Mouse (Mus musculus) embryonic facial prominence, embryonic 10.5 days (tissue): ENCODE measurements around the gene Chd5. TPM values are rescaled to one million over a fixed set of nuclear protein-coding genes. Genes with fewer than 3 reads are reported as not detected.

Experiments
- DNase-seq: peaks from one replicate; pipeline ENCODE4 v3.0.0-alpha.2; 2017; ENCODE audit warnings: low spot score
- H3K27ac ChIP-seq: fragments of 300-500 bp; sonication (generic); replicated peaks from 2 replicates; pipeline ENCODE4 v1.5.1; 2016; ENCODE audit warnings: mild to moderate bottlenecking
- H3K27me3 ChIP-seq: fragments of 300-500 bp; sonication (generic); replicated peaks from 2 replicates; pipeline ENCODE4 v1.6.1; 2016; ENCODE audit warnings: low read depth, mild to moderate bottlenecking; ENCODE audit not compliant: poor library complexity, severe bottlenecking
- H3K36me3 ChIP-seq: fragments of 300-500 bp; sonication (generic); replicated peaks from 2 replicates; pipeline ENCODE4 v1.6.1; 2016; ENCODE audit warnings: mild to moderate bottlenecking, moderate library complexity
- H3K4me1 ChIP-seq: fragments of 300-500 bp; sonication (generic); 2 replicates; pipeline ENCODE4 v1.6.1; 2016
- H3K4me3 ChIP-seq: fragments of 300-500 bp; sonication (generic); 2 replicates; pipeline ENCODE4 v1.5.1; 2016; ENCODE audit warnings: mild to moderate bottlenecking, moderate library complexity
- H3K9me3 ChIP-seq: fragments of 300-500 bp; sonication (generic); 2 replicates; pipeline ENCODE4 v1.6.1; 2016; ENCODE audit warnings: mild to moderate bottlenecking
- WGBS: fragments of 180-500 bp; shearing (Covaris S2); methylation state at CpG from one replicate; pipeline ENCODE4 v1.1.7; 2016; 5-methylcytosine and 5-hydroxymethylcytosine counted together
- polyA plus RNA-seq: library from polyadenylated mRNA; unstranded; fragments of >200 nt; fragmentation: Nextera tagmentation; extraction: Ambion mirVana; gene quantifications from 2 replicates; pipeline ENCODE4 v1.2.1, GENCODE M21; 2016

Chd5 gene
- polyA plus RNA-seq, 1 experiment from 2014 or later: 0.05 TPM

DNA sequence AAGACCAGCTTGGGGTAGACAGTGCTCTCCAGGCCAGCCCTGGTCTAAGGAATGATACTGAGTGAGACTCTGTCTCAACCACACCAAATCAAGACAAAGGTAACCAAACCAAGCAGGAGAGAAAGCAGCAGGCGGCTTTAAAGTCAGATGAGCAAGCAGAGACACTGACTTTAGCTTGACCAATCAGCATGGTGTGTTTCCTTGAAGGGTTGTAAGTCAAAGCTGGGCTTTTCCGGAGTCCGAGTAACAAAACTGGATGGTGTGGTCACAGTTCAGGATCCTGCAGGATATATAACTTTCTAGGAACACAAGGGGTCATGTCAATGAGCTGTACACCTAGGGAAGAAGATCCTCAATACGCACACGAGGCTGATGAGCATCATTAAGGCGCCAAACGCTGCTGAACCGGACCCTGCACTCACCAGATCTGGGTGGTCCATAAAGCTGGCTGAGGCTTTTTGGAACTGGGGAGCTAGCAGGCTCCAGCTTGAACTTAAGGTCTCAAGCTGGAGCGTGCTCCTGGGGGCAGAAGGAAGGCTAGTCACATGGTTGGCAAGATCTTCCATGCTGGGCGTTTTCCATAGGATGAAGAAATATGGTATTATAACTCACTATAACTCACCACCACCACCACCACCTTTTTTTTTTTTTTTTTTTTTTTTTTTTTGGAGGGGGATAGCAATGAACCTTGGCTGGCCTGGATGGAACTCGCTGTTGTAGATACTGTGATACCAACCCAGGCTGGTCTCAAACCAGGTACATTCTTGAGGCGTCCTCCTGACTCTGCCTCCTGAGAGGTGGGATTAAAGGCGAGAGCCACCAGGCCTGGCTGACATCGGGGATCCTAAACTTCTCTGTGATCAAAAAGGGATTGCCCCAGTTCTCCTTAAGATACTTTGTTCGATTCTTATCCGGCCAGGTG lies 13.5 kb upstream of the Chd5 start:
- Histone ChIP-seq H3K27ac (peak overlapping the region; percentile 97), H3K9me3 (no peaks in the 10 kb centered on the region), H3K36me3 (peaks cover 29% of the 10 kb centered on the region), H3K27me3 (0 out of 2 replicates have a peak, but pooled peaks cover 7% of the 10 kb centered on the region), H3K4me1 (peaks cover 24% of the 10 kb centered on the region), H3K4me3 (peak overlapping the region; percentile 94)
- WGBS: 59% methylated on average over 16 of the region's 16 CpGs
- no peak for DNase-seq

DNA sequence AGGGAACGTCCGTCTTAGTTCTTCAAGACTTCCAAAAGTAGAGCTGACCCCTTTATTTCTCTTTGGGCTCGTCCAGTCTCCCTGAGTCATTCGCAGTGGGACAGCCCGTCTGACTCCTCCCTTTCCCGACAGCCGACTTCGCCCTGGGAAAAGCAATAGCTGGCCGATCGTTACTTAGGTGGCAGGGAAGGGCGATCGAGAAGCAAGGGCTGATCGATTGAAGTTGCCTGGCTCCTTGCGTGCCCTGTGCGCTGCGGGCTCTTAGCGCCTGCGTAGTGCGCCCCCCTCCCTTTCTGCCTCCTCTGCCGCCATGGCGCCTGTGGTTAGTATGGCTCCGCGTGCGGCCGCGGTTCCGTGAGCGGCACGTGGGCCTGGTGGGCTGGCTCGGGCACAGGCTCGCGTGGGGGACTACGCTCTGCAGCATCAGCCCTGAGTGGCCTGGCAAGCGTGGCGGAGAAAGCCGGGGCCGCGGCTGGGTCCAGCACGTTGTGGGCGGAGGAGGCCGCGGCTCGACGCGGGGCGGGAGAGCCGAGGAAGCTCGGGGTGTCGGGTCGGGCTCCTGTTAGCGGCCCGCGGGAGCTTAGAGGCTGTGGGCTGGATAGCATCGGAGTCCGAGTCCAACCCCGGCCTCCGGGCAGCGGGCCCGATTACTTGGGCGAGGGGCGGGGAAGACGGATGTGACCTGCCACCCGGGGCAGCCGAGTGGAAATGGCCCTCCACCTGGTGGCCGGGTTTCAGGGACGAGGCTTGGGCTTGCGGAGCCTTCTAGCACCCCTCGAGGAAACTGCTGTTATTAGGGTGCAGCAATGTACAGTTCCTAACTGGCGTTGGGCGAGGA lies 12.7 kb upstream of the Chd5 start, which contains the start of gene Rpl22:
Rpl22 (plus strand) TSS at position 169 of the 838 bp plus-strand sequence.
- H3K4me3 ChIP-seq: peak within 1 kb of the TSS; percentile 94
- peak within 1 kb of the TSS; percentile 97 for H3K27ac ChIP-seq
- H3K27me3 ChIP-seq: 0 out of 2 replicates have a peak, but pooled peaks cover 7% of the 10 kb centered on the region
- no peaks in the 10 kb centered on the region for H3K9me3 ChIP-seq
- WGBS: under 1% methylated on average over 70 of the region's 70 CpGs
- H3K4me1 ChIP-seq: peaks cover 24% of the 10 kb centered on the region
- peaks cover 38% of the 10 kb centered on the region for H3K36me3 ChIP-seq
- peak; percentile 95 for DNase-seq

DNA sequence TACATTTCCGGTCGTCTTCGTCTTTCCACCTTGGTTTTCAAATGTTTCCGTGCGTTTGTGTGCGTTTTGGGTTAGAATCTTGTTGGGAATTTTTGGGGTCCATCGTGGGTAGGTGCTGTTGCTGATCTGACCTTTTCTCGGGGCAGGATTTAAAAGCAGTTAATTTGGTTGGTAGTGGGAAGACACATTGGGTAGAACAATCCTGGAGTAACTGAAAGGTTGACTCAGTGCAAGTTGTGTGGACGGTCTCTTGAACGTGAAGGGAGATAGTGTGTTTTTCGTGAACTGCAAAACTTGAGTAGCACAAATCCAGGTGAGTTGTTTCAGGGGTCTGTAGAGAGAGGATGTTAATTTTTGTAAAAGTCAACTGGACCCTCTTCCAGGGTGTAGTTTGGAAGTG lies 11.9 kb upstream of the Chd5 start:
- H3K27ac ChIP-seq: peak overlapping the region; percentile 97
- no peak for DNase-seq
- peak overlapping the region; percentile 94 for H3K4me3 ChIP-seq
- H3K4me1 ChIP-seq: peaks cover 20% of the 10 kb centered on the region
- peaks cover 45% of the 10 kb centered on the region for H3K36me3 ChIP-seq
- 0 out of 2 replicates have a peak, but pooled peaks cover 3% of the 10 kb centered on the region for H3K27me3 ChIP-seq
- H3K9me3 ChIP-seq: no peaks in the 10 kb centered on the region
- WGBS: 2% methylated on average over 11 of the region's 11 CpGs

DNA sequence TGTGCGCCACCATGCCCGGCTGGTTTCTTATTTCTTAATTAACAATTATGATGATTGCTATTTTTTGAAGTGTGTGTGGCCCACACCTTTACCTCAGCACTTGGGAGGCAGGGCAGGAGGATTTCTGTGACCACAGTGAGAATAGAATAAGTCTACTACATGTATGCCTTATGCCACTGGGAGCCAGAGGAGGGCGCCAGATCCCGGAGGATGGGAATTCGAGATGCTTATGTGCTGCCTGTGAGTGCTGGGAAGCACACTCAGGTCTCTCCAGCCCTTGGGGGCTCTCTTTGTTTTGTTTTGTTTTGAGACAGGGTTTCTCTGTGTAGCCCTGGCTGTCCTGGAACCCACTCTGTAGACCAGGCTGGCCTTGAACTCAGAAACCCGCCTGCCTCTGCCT lies 9.8 kb upstream of the Chd5 start:
- Histone ChIP-seq H3K9me3 (no peaks in the 10 kb centered on the region), H3K4me1 (peaks cover 16% of the 10 kb centered on the region), H3K4me3 (no peak overlapping the region), H3K36me3 (peaks cover 67% of the 10 kb centered on the region), H3K27me3 (no peaks in the 10 kb centered on the region), H3K27ac (no peak overlapping the region)
- 83% methylated on average over 6 of the region's 6 CpGs for WGBS
- peak; percentile 68 for DNase-seq

DNA sequence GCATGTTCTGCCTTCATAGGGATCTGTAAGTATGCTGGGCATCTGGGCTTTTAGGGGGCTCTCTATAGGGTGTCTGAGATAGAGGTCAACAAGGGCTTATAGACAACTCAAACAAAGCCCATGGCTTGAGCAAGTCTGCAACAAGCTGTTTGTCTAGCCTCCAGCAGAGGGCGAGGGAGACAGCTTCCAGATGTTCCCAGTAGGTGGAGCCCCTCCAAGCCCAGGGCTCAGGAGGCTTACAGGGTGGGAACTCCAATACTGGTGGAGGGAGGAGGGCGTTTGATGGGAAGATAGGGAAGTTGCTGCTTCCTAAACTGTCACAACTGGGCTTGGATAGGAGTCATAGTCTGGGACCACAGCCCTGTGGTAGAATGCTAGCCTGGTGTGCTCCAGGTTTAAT lies 5.5 kb upstream of the Chd5 start:
- H3K36me3 ChIP-seq: peaks cover 84% of the 10 kb centered on the region
- no peak overlapping the region for H3K27ac ChIP-seq
- DNase-seq: peak; percentile 79
- H3K27me3 ChIP-seq: peaks cover 33% of the 10 kb centered on the region
- 46% methylated on average over 2 of the region's 2 CpGs for WGBS
- H3K4me3 ChIP-seq: no peak overlapping the region
- no peaks in the 10 kb centered on the region for H3K9me3 ChIP-seq
- 0 out of 2 replicates have a peak, but pooled peaks cover under 1% of the 10 kb centered on the region for H3K4me1 ChIP-seq

DNA sequence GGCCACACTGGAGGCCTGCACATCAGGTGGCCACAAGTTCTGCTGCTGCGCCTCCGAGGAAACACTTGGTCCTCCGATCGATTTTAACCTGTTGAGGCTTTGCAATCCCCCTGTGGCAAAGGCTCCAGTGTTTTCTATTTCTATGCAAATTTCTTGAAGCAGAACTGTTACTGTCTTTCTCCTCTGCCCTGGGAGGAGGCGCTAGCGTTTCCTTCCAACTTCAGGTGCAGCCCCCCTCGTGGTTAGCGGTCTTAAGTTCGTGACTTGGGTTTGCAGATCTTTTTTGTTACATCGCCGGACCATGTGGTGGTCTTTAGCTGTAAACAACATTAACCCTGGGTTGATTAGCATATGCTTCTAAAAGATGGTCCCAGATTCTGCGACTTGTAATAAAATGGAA lies 4.9 kb upstream of the Chd5 start:
- Histone ChIP-seq H3K27me3 (peaks cover 39% of the 10 kb centered on the region), H3K27ac (no peak overlapping the region), H3K36me3 (peaks cover 77% of the 10 kb centered on the region), H3K4me3 (no peak overlapping the region), H3K4me1 (peaks cover 4% of the 10 kb centered on the region), H3K9me3 (no peaks in the 10 kb centered on the region)
- DNase-seq: no peak
- 95% methylated on average over 12 of the region's 12 CpGs for WGBS

DNA sequence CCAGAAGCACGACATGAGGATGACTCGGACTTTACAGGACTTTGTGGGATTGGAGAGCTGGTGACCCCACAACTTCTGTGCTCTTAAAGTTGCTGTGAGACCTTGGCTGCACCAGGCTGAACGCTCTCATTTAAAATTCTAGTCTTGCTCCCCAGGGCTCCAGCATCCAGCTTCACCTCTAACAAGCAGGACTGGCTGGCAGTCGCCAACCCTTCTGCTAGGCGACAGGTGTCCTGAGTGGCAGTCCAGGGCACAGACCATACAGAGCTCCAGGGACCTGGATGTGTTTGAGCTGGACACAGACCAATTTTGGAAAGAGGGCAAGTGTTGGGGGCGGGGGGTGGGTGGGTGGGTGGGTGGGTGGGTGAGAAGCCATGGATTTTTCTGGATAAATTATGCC lies 679 bp upstream of the Chd5 start:
- Histone ChIP-seq H3K27me3 (peaks cover 80% of the 10 kb centered on the region), H3K9me3 (no peaks in the 10 kb centered on the region), H3K4me3 (no peak overlapping the region), H3K36me3 (peaks cover 36% of the 10 kb centered on the region), H3K4me1 (peaks cover 31% of the 10 kb centered on the region), H3K27ac (no peak overlapping the region)
- no peak for DNase-seq
- WGBS: 31% methylated on average over 6 of the region's 6 CpGs

DNA sequence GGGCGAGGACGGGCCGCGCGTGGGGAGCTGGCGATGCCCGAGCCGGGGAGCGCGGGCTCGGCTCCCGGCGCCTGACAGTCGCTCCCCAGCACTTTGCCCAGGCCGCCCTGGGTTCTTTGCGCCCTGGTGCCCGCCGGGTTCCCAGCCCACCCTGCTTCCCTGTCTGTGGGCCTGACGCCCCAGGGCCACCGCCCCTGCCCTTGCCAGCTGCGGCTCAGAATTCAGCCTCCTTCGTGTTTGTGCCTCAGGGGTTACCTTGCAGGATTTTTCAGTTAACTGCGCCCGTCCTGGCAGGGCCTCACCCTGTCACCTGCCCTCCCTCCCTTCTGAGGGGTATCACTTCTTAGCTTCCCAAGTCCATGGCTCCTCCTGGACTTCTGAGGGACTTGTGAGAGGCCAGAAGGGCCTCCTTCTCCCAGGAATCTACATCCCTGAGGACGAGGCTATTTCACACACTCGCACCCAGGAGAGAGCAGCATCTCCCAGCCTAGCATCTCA lies 891 bp downstream of the Chd5 start:
- peak overlapping the region; percentile 72 for H3K4me3 ChIP-seq
- no peaks in the 10 kb centered on the region for H3K9me3 ChIP-seq
- H3K4me1 ChIP-seq: peaks cover 36% of the 10 kb centered on the region
- DNase-seq: no peak
- 2% methylated on average over 26 of the region's 26 CpGs for WGBS
- H3K27me3 ChIP-seq: peaks cover 94% of the 10 kb centered on the region
- H3K27ac ChIP-seq: peak overlapping the region; percentile 40; the same call in 1 of the 2 replicates
- peaks cover 20% of the 10 kb centered on the region for H3K36me3 ChIP-seq

DNA sequence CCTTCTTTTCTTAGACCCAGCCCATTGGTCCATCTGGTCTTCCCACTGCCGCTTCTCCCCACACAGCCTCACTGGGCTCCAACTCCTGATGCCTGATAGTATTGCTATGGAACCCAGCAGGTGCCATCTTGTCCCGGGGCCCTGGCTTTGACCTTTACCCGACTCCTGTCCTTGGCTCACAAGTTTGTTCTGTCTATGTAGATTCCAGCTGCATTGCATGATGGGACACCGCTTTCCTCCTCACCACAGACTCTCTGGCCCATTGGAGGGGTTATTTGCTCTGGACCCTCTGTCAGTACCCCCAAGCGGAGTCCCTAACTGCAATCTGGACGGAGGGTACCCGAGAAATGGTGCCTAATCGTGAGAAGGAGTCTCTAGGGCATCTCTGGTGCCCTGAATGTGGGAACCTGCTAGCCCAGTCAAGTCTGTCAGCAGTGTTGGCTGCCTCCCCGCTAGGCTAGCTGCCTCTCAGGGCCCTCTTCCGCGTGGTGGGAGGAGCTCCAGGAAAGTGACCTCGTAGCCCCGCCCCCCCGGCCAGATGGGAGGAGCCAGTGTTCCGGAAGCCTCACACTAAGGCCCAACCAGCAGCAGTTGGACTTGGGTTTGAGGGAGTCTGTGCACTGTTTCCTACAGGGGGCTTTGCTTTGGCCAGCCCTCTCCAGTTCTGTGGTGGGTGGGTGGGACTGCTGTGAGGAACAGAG lies 2.3 kb downstream of the Chd5 start:
- no peak overlapping the region for H3K27ac ChIP-seq
- H3K9me3 ChIP-seq: no peaks in the 10 kb centered on the region
- 33% methylated on average over 15 of the region's 15 CpGs for WGBS
- peaks cover 95% of the 10 kb centered on the region for H3K27me3 ChIP-seq
- H3K4me3 ChIP-seq: no peak overlapping the region
- peak; percentile 42 for DNase-seq
- H3K4me1 ChIP-seq: peaks cover 46% of the 10 kb centered on the region
- H3K36me3 ChIP-seq: peaks cover 6% of the 10 kb centered on the region

DNA sequence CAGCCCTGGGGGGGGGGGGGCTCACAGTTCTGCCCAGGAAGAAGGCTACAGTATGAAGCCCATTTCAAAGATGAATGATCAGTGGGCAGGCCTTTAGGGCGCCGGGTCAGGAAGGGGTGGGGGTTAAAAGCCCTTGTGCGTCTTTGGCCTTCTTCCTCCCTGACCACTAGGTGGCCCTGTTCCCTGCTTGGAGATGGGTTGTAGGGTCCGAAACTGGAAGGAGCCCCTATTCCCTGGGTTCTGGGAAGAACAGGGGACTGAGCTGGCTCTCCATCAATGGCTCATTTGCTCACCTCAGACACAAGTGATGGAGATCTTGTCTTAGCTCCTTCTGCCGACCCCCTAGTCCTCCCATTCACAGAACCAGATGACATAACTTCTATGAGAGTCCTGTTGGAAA lies 4.8 kb downstream of the Chd5 start:
- WGBS: 13% methylated on average over 5 of the region's 5 CpGs
- DNase-seq: peak; percentile 47
- Histone ChIP-seq H3K4me3 (no peak overlapping the region), H3K36me3 (no peaks in the 10 kb centered on the region), H3K4me1 (peaks cover 44% of the 10 kb centered on the region), H3K27ac (no peak overlapping the region), H3K9me3 (no peaks in the 10 kb centered on the region), H3K27me3 (peaks cover 79% of the 10 kb centered on the region)

DNA sequence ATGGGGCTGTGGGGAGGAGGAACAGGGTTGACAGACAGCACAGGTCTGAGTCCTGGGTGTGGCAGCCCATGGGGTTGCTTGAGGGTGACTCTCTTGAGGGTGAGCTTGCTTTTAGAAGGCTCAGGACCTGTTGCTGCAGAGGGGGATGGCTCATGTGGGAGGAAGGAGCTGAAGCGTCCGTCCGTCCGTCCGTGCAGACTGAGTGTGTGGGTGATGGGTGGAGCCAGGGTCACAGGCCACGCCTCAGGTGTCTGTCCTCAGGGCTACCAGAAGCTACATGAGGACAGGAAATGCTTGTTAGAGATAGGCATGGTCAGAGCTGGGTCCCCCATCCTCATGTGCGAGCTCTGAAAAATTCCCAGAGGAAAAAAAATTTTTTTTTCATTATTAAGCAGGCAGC lies 6.2 kb downstream of the Chd5 start:
- no peak overlapping the region for H3K27ac ChIP-seq
- no peak for DNase-seq
- no peaks in the 10 kb centered on the region for H3K36me3 ChIP-seq
- 61% methylated on average over 7 of the region's 7 CpGs for WGBS
- H3K4me1 ChIP-seq: peaks cover 32% of the 10 kb centered on the region
- no peaks in the 10 kb centered on the region for H3K9me3 ChIP-seq
- H3K4me3 ChIP-seq: no peak overlapping the region
- peaks cover 79% of the 10 kb centered on the region for H3K27me3 ChIP-seq
